Mouse (Mus musculus) erythroblast, embryonic 14.5 days (primary cell): ENCODE measurements around the gene Hist1h3f. TPM values are rescaled to one million over a fixed set of nuclear protein-coding genes. Genes with fewer than 3 reads are reported as not detected.
A peak's percentile ranks its signal among the peaks of the same experiment; 100 is the strongest.
"Not testable (repeated sequence)": the region's sequence is repeated elsewhere in the genome, so short reads cannot be mapped to it uniquely, and the experiment has no call there.

Experiments
- H3K27me3 ChIP-seq: 2 replicates; pipeline ENCODE4 v1.6.1; 2012; ENCODE audit warnings: inconsistent platforms; ENCODE audit not compliant: control insufficient read depth
- H3K36me3 ChIP-seq: 2 replicates; pipeline ENCODE4 v1.6.1; 2012; ENCODE audit warnings: mild to moderate bottlenecking, inconsistent platforms; ENCODE audit not compliant: control insufficient read depth
- H3K4me1 ChIP-seq: 2 replicates; pipeline ENCODE4 v1.6.1; 2012; ENCODE audit warnings: inconsistent platforms; ENCODE audit not compliant: control insufficient read depth
- H3K4me3 ChIP-seq: replicated peaks from 2 replicates; pipeline ENCODE3; 2012; ENCODE audit warnings: moderate library complexity, mild to moderate bottlenecking, inconsistent platforms
- H3K9me3 ChIP-seq: 2 replicates; pipeline ENCODE4 v1.6.1; 2012; ENCODE audit warnings: low read length, inconsistent platforms, mixed read lengths; ENCODE audit not compliant: control insufficient read depth
- GATA1 ChIP-seq: IDR thresholded peaks from 2 replicates; pipeline ENCODE4 v1.6.1; 2012; ENCODE audit warnings: low read length, inconsistent platforms, mixed read lengths
- TAL1 ChIP-seq: IDR thresholded peaks from 3 replicates; pipeline ENCODE4 v1.6.1; 2012; ENCODE audit warnings: low read length, inconsistent platforms, mixed read lengths
- polyA plus RNA-seq: library from polyadenylated mRNA; stranded (reverse); fragments of >175 nt; gene quantifications from 2 replicates; pipeline ENCODE4 v1.2.3, GENCODE M21; 2012

The Hist1h3f gene
- polyA plus RNA-seq, 1 experiment = 3.3 TPM

DNA sequence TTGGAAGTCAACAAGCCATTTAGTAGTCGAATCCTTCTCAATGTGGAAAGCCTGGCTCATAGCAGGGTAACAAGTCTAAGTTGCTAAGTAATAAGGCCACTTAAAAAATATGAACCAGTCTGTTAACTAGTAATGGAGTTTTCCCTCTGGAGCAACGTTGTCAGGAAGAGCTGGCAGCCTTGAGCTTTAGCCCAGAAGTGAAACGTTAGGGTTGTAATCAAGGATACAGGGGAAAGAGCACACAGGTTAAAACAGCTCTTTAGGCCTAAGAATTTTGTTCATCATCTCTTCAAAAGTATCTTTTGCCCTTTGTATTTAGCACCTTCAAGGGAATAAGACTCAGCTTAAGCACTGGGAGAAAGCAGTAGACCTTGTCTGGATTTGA lies 6.9 kb downstream of the Hist1h3f start:
- TF ChIP-seq TAL1 (no peak), GATA1 (no peak)
- peak overlapping the region; percentile 68 for H3K4me3 ChIP-seq
- no peaks in the 10 kb centered on the region for H3K27me3 ChIP-seq
- H3K36me3 ChIP-seq = no peaks in the 10 kb centered on the region; the same call in 1 of the 2 replicates
- H3K4me1 ChIP-seq = peaks cover 82% of the 10 kb centered on the region
- no peaks in the 10 kb centered on the region for H3K9me3 ChIP-seq

DNA sequence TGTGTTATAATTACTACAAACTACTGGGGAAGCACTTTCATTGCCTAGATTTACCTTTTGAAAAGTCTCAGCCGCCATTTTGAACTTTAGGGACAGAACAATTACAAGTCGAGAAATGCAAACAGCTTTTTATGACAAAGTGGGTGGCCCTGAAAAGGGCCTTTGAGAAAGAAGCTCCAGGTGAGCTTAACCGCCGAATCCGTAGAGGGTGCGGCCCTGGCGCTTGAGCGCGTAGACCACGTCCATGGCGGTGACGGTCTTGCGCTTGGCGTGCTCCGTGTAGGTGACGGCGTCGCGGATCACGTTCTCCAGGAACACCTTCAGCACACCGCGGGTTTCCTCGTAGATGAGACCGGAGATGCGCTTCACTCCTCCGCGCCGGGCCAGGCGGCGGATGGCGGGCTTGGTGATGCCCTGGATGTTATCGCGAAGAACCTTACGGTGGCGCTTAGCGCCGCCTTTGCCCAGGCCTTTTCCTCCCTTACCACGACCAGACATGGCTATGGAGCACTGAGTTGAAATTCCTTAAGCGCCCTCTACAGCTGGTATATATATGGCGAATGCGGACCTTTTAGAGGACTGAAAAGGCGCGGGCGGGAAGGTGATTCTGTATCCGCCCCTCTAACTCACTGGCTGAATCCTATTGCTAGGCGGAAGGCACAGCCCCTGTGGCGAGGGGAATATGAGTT lies 7.4 kb downstream of the Hist1h3f start, which contains the start of gene Hist1h4f:
TSS of gene Hist1h4f (minus strand) at position 503 of the 689 bp plus-strand sequence.
- Histone ChIP-seq H3K4me3 (peak within 1 kb of the TSS; percentile 68), H3K4me1 (peaks cover 79% of the 10 kb centered on the region)
- H3K36me3 ChIP-seq, H3K27me3 ChIP-seq, H3K9me3 ChIP-seq: not testable (repeated sequence)

DNA sequence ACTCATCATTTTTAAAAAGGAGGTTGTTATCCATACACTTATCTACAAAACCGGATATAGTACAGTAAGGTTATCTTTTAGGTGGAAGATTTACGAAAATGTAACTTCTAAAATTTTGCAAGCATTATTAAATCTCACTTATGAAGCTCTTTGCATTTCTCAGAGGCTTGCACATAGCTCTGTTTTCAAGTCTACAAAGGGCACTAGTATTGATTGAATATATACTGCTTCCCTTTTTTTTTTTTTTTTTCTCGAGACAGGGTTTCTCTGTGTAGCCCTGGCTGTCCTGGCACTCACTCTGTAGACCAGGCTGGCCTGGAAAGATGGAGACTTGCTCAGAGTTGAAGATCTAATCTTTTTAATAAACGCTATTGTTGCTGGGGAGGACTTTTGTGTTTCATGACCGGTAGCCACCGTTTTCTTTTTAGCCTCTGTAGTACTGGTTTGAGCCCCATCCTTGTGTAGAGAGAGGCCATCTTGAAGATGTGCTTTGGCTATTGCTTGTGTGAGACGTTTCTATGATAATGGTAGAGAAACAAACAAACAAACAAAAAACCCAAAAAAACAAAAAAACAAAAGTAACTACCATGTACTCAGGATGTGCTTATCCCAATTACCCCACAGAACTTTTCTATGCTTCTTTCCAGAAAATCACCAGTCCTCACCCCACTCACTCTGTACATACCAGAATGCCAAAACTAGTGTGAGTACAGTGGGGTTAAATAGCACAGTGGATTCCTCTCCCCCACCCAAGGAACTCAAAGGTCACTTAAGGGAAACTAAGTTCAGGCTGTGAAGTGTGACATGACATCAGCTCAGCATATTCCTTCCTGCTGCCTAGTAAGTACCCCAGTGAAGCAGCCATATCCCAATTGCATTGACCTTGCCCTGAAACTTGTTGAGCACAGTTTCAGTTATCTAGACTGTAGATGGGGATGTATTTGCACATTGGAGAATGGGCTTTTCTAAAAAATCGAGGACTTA lies 8.4 kb downstream of the Hist1h3f start:
- peak overlapping the region; percentile 68 for H3K4me3 ChIP-seq
- no peaks in the 10 kb centered on the region for H3K9me3 ChIP-seq
- H3K27me3 ChIP-seq = no peaks in the 10 kb centered on the region
- TF ChIP-seq TAL1 = no peak
- no peak for TF ChIP-seq GATA1
- H3K36me3 ChIP-seq = no peaks in the 10 kb centered on the region; the same call in 1 of the 2 replicates
- H3K4me1 ChIP-seq = peaks cover 80% of the 10 kb centered on the region

DNA sequence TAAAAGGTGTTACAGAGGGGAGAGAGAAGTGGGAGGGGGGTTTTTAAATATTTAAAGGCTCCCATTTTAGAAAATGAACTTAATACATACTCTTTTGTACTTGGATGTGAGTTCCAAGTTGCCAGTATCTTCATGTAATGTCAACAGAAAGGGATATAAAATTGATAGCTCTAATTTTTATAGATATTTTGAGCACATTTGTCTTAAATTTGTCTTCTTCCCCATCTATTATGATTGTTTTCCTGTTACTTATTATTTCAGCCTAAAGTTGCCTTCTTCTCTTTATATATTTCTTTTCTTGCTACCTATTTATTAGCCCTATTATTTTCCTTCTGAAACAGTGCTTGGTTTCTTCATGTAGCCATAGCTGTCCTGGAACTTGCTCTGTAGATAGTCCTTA lies 9.1 kb downstream of the Hist1h3f start, which contains the start of gene Hist1h1d:
TSS of gene Hist1h1d (plus strand) at position 301 of the 400 bp plus-strand sequence.
- Histone ChIP-seq H3K9me3 (no peaks in the 10 kb centered on the region), H3K36me3 (no peaks in the 10 kb centered on the region; the same call in 1 of the 2 replicates), H3K4me3 (peak within 1 kb of the TSS; percentile 80), H3K4me1 (peaks cover 77% of the 10 kb centered on the region), H3K27me3 (no peaks in the 10 kb centered on the region)
- TF ChIP-seq TAL1 (no peak), GATA1 (no peak)

DNA sequence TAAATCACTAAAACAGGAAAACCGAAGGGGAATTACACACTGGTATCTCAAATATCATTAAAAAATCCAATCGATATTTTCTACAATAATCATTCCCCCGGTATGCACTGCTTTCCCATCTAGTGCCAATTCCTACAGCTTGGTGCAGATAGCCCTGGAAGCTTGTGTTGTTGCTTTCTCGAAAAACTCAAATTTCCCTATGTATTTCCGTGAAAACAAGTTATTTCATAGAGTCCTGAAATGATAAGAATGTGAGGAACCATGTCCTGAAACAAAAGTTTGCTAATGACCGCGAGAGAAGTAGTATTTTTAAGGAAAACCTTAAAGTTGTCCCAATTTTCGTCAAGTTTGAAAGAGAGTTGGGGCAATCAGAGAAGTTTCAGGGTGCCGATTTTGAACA lies 10.5 kb downstream of the Hist1h3f start:
- no peaks in the 10 kb centered on the region; the same call in 1 of the 2 replicates for H3K36me3 ChIP-seq
- TF ChIP-seq TAL1 (no peak), GATA1 (no peak)
- peaks cover 76% of the 10 kb centered on the region for H3K4me1 ChIP-seq
- H3K4me3 ChIP-seq = peak overlapping the region; percentile 80
- H3K9me3 ChIP-seq = no peaks in the 10 kb centered on the region
- H3K27me3 ChIP-seq = no peaks in the 10 kb centered on the region

DNA sequence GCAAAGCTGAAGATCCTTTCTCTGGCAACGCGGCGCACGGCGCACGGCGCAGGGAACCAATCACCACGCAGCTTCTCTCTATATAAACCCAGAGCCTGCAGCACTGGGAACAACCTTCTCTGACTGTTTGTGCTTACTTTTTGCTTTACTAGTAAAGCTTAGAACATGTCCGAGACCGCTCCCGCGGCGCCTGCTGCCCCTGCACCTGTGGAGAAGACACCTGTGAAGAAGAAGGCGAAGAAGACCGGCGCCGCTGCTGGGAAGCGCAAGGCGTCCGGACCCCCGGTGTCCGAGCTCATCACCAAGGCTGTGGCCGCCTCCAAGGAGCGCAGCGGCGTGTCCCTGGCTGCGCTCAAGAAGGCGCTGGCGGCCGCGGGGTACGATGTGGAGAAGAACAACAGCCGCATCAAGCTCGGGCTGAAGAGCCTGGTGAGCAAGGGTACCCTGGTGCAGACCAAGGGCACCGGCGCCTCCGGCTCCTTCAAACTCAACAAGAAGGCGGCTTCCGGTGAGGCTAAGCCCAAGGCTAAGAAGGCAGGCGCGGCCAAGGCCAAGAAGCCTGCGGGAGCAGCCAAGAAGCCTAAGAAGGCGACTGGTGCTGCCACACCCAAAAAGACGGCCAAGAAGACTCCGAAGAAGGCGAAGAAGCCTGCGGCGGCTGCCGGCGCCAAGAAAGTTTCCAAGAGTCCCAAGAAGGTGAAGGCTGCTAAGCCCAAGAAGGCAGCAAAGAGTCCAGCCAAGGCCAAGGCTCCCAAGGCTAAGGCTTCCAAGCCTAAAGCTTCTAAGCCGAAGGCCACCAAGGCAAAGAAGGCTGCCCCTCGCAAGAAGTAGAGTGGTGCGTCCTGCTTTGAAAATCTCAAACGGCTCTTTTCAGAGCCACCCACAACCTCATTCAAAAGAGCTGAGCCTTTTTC lies 11.3 kb downstream of the Hist1h3f start:
- Histone ChIP-seq H3K9me3 (no peaks in the 10 kb centered on the region), H3K4me3 (peak overlapping the region; percentile 80), H3K4me1 (peaks cover 68% of the 10 kb centered on the region), H3K27me3 (no peaks in the 10 kb centered on the region), H3K36me3 (no peaks in the 10 kb centered on the region; the same call in 1 of the 2 replicates)
- no peak for TF ChIP-seq GATA1
- no peak for TF ChIP-seq TAL1

DNA sequence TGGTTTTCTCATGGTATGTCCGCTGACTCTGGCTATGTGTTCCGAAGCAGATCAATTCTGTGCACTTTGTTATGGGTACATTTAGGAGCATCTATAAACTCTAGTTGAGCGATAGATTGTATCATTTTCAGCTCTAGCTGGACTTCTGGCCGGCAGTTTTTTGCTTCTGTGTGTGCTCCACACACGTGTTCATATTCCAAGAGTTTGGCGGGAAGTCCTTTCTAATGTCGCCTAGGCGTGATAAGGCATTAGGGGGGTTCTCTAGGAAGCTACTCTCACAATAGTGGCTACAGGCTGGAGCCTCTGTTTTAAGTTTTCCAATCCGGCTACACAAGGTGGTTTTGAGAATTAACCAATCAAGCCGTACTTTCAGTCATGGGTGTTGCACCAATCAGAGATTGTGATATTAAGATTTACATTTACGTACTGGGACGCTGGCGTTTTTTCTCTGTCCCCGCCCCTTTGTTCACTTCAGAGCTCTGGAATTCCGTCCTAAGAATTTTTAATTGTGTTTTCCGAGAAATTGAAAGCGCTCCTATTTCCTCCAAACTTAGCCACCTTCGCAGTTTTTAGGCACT lies 12.1 kb downstream of the Hist1h3f start:
- H3K9me3 ChIP-seq = no peaks in the 10 kb centered on the region
- H3K27me3 ChIP-seq = no peaks in the 10 kb centered on the region
- H3K36me3 ChIP-seq = no peaks in the 10 kb centered on the region; the same call in 1 of the 2 replicates
- H3K4me1 ChIP-seq = peaks cover 65% of the 10 kb centered on the region
- no peak for TF ChIP-seq TAL1
- TF ChIP-seq GATA1 = no peak
- peak overlapping the region; percentile 80 for H3K4me3 ChIP-seq

DNA sequence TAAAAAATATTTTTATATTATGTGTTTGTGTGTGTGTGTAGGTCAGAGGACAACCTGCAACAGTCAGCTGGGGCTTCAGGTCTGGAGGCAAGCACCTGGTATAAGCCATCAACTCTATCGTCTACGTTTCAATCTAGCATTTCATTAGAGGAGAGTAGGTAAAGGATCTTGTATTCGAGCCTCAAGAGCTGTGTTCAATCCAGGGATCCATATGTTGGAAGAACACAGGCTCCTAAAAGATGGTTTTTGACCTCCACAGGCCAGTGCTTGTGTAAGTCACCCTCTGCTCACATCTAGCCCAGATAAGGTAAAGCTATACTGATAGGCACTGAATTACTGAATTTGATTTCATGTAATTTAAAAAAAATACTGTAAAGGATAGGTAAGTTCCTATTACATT lies 13.1 kb downstream of the Hist1h3f start:
- Histone ChIP-seq H3K36me3 (no peaks in the 10 kb centered on the region; the same call in 1 of the 2 replicates), H3K27me3 (no peaks in the 10 kb centered on the region), H3K4me1 (peaks cover 56% of the 10 kb centered on the region), H3K4me3 (peak overlapping the region; percentile 80), H3K9me3 (no peaks in the 10 kb centered on the region)
- TF ChIP-seq GATA1 = no peak
- TF ChIP-seq TAL1 = no peak

DNA sequence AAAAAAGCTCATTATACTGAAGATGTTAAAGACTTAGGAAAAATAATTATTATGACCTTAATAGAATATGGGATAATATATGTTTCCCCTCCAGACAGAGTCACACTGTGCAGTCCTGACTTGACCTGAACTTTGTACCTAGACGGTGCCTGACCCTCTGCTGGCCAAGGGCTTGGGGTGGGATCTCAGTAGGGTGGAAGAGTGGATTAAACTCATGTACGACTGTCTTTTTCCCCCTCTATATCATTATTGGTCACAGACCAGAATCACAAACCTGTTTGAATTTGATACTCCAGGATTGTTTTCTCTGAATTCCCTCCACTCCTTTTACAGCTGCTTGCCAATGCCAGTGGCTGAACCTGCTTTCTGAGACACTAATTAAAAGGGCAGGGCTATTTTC lies 16.8 kb downstream of the Hist1h3f start:
- H3K4me3 ChIP-seq = peak overlapping the region; percentile 56
- peaks cover 51% of the 10 kb centered on the region for H3K4me1 ChIP-seq

DNA sequence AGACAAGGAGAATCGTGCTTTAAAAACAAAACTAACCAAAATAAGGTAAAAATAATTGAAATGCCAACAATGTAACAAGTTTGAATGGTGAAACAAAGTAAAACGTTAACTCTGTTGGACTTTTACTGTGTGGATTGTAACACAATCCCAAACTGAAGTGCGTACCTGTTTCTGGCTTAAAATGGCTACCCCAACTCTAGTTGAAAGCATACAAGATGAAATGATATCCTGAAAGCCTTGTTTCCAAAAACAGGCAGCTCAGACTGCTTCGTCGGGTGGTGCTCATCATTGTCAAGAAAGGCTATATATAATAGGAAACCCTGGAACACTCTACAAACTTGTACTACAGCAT lies 17.7 kb downstream of the Hist1h3f start:
- H3K36me3 ChIP-seq, H3K9me3 ChIP-seq, H3K27me3 ChIP-seq: not testable (repeated sequence)
- Histone ChIP-seq H3K4me3 (peak overlapping the region; percentile 53), H3K4me1 (peaks cover 54% of the 10 kb centered on the region)

More for the DNA sequence above, 16.8 kb downstream of the Hist1h3f start:
- not testable (repeated sequence) for H3K27me3 ChIP-seq, H3K36me3 ChIP-seq, H3K9me3 ChIP-seq

DNA sequence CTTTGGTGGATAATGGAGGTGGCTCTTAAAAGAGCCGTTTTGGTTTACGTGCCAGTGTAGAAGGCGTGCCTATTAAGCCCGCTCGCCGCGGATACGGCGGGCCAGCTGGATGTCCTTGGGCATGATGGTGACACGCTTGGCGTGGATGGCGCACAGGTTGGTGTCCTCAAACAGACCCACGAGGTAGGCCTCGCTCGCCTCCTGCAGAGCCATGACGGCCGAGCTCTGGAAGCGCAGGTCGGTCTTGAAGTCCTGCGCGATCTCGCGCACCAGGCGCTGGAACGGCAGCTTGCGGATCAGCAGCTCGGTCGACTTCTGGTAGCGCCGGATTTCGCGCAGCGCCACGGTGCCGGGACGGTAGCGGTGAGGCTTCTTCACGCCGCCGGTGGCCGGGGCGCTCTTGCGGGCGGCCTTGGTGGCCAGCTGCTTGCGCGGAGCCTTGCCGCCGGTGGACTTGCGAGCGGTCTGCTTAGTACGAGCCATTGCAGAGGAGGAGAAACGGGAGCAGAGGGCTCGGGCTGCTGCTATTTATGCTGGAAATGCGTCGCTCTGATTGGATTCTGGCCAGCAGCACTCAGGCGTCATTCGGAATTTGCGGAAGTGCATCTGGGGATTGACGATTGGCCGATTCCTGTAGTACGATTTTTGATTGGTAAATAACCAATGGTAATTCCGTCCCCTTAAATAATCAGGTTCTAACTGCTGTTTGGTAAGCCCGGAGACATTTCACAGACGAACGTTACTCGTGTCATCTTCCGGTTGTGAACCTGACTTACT lies 18.2 kb downstream of the Hist1h3f start, which contains the start of gene Hist1h3e:
TSS of gene Hist1h3e (minus strand) at position 487 of the 777 bp plus-strand sequence.
- peaks cover 54% of the 10 kb centered on the region for H3K4me1 ChIP-seq
- H3K27me3 ChIP-seq, H3K9me3 ChIP-seq, H3K36me3 ChIP-seq: not testable (repeated sequence)
- peak within 1 kb of the TSS; percentile 60 for H3K4me3 ChIP-seq
